Mouse (Mus musculus) embryonic facial prominence, embryonic 10.5 days (tissue): ENCODE data around the gene Gen1. TPM values are rescaled to one million over a fixed set of nuclear protein-coding genes. Genes with fewer than 3 reads are reported as not detected.

Experiments used
- DNase-seq: peaks from one replicate; pipeline ENCODE4 v3.0.0-alpha.2; 2017; ENCODE audit warnings: low spot score
- H3K27ac ChIP-seq: fragments of 300-500 bp; sonication (generic); replicated peaks from 2 replicates; pipeline ENCODE4 v1.5.1; 2016; ENCODE audit warnings: mild to moderate bottlenecking
- H3K27me3 ChIP-seq: fragments of 300-500 bp; sonication (generic); replicated peaks from 2 replicates; pipeline ENCODE4 v1.6.1; 2016; ENCODE audit warnings: low read depth, mild to moderate bottlenecking; ENCODE audit not compliant: poor library complexity, severe bottlenecking
- H3K36me3 ChIP-seq: fragments of 300-500 bp; sonication (generic); replicated peaks from 2 replicates; pipeline ENCODE4 v1.6.1; 2016; ENCODE audit warnings: mild to moderate bottlenecking, moderate library complexity
- H3K4me1 ChIP-seq: fragments of 300-500 bp; sonication (generic); 2 replicates; pipeline ENCODE4 v1.6.1; 2016
- H3K4me3 ChIP-seq: fragments of 300-500 bp; sonication (generic); 2 replicates; pipeline ENCODE4 v1.5.1; 2016; ENCODE audit warnings: mild to moderate bottlenecking, moderate library complexity
- H3K9me3 ChIP-seq: fragments of 300-500 bp; sonication (generic); 2 replicates; pipeline ENCODE4 v1.6.1; 2016; ENCODE audit warnings: mild to moderate bottlenecking
- WGBS: fragments of 180-500 bp; shearing (Covaris S2); methylation state at CpG from one replicate; pipeline ENCODE4 v1.1.7; 2016; 5-methylcytosine and 5-hydroxymethylcytosine counted together
- polyA plus RNA-seq: library from polyadenylated mRNA; unstranded; fragments of >200 nt; fragmentation: Nextera tagmentation; extraction: Ambion mirVana; gene quantifications from 2 replicates; pipeline ENCODE4 v1.2.1, GENCODE M21; 2016

Gen1 gene
- polyA plus RNA-seq, 1 experiment from 2014 or later, result 17.2 TPM

DNA sequence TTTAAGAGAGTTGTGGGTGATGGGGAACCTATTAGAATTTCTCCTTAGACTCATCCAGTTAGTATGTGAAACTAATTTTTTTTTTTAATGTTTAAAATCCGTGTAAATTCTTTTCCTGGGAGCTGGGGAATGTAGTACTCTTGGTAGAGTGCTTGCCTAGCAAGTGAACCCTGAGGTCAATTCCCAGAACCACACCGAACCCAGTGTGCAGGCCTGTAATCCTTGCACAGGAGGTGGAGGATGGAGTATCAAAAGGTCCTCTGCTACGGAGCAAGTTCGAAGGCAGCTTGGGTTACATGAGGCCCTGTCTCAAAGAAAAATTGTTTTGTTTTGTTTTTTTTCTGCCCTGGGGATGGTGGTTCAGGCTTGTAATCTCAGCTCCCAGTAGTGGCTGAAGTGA, 1.4 kb upstream of the Gen1 start:
- peaks cover 31% of the 10 kb centered on the region for H3K4me1 ChIP-seq
- peak overlapping the region; percentile 88 for H3K4me3 ChIP-seq
- H3K27ac ChIP-seq, result peak overlapping the region; percentile 97
- H3K27me3 ChIP-seq, result no peaks in the 10 kb centered on the region
- H3K9me3 ChIP-seq, result no peaks in the 10 kb centered on the region
- peaks cover 12% of the 10 kb centered on the region for H3K36me3 ChIP-seq
- DNase-seq, result peak; percentile 26
- 8% methylated on average over 4 of the region's 4 CpGs for WGBS

DNA sequence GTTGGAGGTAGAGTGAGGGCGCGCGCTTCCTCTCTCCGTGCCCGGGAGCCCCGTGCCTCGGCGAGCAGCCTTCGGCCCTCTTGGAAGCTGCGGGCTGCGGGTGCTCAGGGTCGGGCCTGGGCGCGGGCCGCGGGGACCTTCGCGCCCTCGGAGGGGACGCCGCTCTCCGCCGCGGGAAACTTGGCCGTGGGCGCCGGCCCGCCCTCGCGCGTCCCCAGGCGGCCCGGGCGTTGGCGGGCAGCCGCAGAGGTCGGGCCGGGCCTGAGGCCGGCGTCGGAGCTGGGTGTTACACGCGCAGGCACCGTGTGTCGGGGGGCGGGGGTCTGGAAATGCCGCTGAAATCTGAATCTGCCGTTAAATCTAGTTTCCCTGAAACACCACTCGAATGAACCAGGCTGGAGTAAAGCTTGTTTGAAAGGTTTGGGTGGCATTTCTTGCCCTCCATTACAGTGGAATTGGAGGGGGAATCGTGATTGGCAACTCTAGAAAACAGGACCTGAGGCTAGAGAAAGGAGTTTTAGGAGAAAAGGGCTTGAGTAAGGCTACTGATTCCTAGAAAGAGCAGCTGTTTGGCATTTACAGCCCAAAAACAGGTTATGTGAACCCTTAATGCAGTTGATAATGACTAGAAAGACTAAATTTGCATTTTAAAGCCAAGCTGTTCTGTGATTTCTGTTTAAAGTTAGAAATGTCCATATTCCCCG, 833 bp upstream of the Gen1 start:
- peak overlapping the region; percentile 97 for H3K27ac ChIP-seq
- no peaks in the 10 kb centered on the region for H3K9me3 ChIP-seq
- H3K4me1 ChIP-seq, result peaks cover 31% of the 10 kb centered on the region
- DNase-seq, result no peak
- H3K4me3 ChIP-seq, result peak overlapping the region; percentile 88
- H3K36me3 ChIP-seq, result 0 out of 2 replicates have a peak, but pooled peaks cover 6% of the 10 kb centered on the region
- under 1% methylated on average over 51 of the region's 51 CpGs for WGBS
- no peaks in the 10 kb centered on the region for H3K27me3 ChIP-seq

DNA sequence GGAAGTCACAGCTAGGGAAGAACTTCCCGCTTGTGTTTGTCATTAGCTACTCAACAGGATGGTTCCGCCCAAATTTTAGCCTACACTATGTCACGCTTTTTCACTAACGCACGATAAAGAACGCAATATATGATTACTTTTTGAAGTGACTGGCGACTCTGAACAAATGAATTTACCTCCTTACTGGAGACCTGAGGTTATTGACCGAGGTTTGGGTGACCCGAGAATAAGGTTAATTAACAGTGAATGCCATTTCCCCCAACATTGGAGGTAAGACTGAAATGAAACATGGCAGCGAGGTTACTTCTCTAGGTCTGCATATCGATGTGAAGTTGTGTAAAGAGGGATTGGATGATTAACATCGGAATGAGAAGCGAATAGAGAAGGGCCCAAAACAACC, 706 bp downstream of the Gen1 start:
- H3K36me3 ChIP-seq, result peaks cover 8% of the 10 kb centered on the region; the same call in 1 of the 2 replicates
- no peaks in the 10 kb centered on the region for H3K27me3 ChIP-seq
- no peaks in the 10 kb centered on the region for H3K9me3 ChIP-seq
- WGBS, result 6% methylated on average over 13 of the region's 13 CpGs
- H3K4me1 ChIP-seq, result peaks cover 31% of the 10 kb centered on the region
- peak overlapping the region; percentile 97 for H3K27ac ChIP-seq
- DNase-seq, result peak; percentile 13
- H3K4me3 ChIP-seq, result peak overlapping the region; percentile 88

DNA sequence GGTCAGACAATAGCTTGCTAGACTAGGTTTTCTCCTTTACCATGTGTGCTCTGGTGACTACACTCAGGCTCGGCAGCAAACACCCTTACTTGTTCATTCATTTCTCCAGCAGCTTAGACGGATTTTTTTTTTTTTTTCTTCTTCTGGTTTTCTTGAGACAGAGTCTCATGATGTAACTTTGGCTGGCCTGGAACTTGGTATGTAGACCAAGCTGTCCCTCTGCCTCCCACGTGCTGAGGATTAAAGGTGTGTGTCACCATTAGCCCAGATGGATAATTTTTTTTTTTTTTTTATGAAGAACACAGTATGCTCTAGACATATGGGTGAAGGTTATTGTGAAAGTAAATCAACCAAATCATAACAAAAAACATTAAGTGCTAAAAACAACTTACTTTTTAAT, 15.3 kb downstream of the Gen1 start:
- WGBS, result 78% methylated on average over 3 of the region's 3 CpGs
- Histone ChIP-seq H3K36me3 (peaks cover 83% of the 10 kb centered on the region), H3K4me1 (no peaks in the 10 kb centered on the region), H3K4me3 (no peak overlapping the region), H3K27ac (no peak overlapping the region), H3K9me3 (no peaks in the 10 kb centered on the region), H3K27me3 (no peaks in the 10 kb centered on the region)
- no peak for DNase-seq

DNA sequence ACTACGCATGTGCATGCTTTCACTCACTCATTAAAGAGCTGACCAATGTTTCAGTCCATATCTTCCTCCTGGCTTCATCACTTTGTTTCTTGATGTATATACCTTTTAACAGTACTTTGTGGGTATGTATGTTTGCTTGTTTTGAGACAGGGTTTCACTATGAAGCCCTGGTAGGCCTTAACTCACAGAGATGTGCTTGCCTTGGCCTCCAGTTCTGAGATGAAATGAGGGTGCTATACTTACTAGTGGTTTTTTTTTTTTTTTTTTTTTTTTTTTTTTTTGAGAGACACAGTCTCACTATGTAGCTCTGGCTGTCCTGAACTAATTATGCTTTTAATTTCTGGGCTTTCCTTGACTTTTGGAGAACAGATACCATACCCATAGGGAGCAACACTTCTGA, 18.1 kb downstream of the Gen1 start:
- Histone ChIP-seq H3K27me3 (no peaks in the 10 kb centered on the region), H3K4me3 (no peak overlapping the region), H3K9me3 (no peaks in the 10 kb centered on the region), H3K27ac (no peak overlapping the region), H3K36me3 (peaks cover 76% of the 10 kb centered on the region), H3K4me1 (no peaks in the 10 kb centered on the region)
- 96% methylated on average over 1 of the region's 1 CpGs for WGBS
- DNase-seq, result no peak

DNA sequence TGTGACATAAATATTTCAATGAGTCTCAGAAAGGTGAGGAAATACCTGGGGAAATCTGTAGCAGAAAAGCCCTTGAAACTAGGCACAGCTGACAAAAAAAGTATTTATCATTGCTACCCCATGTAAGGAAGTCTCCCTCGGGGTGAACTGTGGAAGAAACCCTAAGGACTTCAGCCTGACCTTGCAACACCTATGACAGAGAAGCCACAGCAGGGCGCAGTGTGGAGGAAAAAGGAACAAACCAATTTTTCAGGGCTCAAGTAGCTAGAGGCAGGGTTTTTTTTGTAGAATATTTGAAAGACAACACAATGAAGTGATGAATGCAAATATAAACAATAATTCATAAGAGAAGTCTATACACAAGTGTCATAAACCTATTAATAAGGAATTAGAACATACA, 29.6 kb downstream of the Gen1 start:
- Histone ChIP-seq H3K4me3 (no peak overlapping the region), H3K27ac (no peak overlapping the region)
- 75% methylated on average over 2 of the region's 2 CpGs for WGBS

DNA sequence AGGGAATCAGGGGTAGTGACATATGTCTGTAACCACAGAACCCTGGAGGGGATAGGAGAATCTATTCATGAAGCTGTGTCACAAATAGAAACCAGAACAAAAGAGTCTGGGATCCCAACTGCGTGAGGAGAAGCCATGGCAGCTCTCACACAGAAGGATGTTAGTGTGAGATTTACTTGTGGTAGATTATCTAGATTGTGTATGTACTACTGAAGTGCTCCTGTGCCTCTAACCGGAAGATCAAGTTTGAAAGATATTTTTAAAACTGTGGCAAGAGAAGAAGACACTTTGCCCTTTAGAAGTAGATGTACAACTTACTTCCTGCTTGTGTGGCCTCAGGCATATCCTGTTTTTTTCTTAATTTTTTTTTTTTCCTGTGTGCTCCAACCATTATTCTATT, 35.3 kb downstream of the Gen1 start:
- H3K4me3 ChIP-seq, result no peak overlapping the region
- no peak overlapping the region for H3K27ac ChIP-seq
- DNase-seq, result no peak
- WGBS, result 73% methylated on average over 2 of the region's 2 CpGs
- no peaks in the 10 kb centered on the region for H3K9me3 ChIP-seq
- H3K36me3 ChIP-seq, result no peaks in the 10 kb centered on the region
- H3K27me3 ChIP-seq, result no peaks in the 10 kb centered on the region
- H3K4me1 ChIP-seq, result no peaks in the 10 kb centered on the region

More for the DNA sequence above, 29.6 kb downstream of the Gen1 start:
- Histone ChIP-seq H3K27me3 (no peaks in the 10 kb centered on the region), H3K9me3 (no peaks in the 10 kb centered on the region), H3K36me3 (peaks cover 21% of the 10 kb centered on the region), H3K4me1 (no peaks in the 10 kb centered on the region)
- no peak for DNase-seq

DNA sequence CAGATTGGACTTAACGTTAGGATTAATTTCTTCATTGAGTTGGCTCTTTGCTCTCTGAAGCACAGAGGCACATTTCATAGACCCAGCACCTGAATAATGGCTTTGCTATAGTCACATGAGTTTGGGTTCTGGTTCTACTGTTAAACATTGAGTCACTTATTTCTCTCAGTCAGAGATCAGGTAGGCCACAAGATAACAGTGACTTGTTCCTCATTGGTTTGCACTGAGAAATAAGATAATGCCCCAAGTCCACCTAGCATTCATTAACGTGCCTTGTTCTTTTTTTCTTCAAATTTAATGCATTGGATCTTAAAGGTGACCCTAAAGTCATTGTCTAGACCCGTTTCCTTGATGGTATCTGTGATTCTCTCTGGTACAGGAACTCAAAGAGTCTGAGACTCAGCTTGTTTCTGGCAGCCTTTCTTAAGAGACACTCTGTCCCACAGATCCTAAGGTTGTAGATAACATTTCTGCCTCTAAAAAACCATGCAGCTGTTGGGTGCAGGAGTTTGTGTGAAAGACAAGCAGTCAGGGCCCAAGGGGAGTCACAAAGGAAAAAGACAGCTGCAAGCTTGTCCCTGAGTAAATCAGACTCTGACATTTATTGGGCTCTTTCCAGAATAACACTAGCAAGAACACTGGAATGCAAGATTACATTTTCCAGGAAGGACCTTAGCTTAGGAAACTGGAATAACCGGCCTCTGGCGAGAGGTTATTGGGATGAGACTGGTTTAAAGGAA, 38.9 kb downstream of the Gen1 start:
- WGBS, result 81% methylated on average over 5 of the region's 5 CpGs
- no peaks in the 10 kb centered on the region for H3K9me3 ChIP-seq

DNA sequence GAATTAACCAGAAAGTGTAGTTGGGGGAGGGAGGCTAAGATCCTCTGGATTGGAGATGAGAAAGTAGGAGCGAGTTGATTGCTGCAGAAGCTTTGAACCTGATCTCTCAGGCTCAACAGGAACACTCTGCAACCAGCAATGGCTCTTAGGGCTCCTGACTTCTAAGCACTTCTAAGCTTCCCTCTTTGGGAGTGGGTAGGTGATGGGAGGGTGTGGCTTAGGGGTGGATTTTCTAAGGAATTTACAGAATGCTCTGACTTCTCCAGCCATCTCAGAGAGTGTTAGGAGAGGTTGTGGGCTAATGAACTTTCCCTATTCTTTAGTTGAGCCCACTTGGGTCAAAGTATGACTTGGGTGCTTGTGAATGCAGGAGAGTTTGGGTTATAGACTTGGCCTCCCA, 39.5 kb downstream of the Gen1 start:
- no peaks in the 10 kb centered on the region for H3K9me3 ChIP-seq
- H3K4me1 ChIP-seq, result peaks cover 13% of the 10 kb centered on the region
- H3K4me3 ChIP-seq, result no peak overlapping the region
- H3K27ac ChIP-seq, result no peak overlapping the region
- DNase-seq, result no peak
- no peaks in the 10 kb centered on the region for H3K27me3 ChIP-seq
- WGBS, result 31% methylated on average over 1 of the region's 1 CpGs
- H3K36me3 ChIP-seq, result no peaks in the 10 kb centered on the region

More for the DNA sequence above, 38.9 kb downstream of the Gen1 start:
- Histone ChIP-seq H3K4me3 (no peak overlapping the region), H3K27me3 (no peaks in the 10 kb centered on the region), H3K36me3 (no peaks in the 10 kb centered on the region), H3K27ac (no peak overlapping the region), H3K4me1 (peaks cover 9% of the 10 kb centered on the region)
- DNase-seq, result no peak

DNA sequence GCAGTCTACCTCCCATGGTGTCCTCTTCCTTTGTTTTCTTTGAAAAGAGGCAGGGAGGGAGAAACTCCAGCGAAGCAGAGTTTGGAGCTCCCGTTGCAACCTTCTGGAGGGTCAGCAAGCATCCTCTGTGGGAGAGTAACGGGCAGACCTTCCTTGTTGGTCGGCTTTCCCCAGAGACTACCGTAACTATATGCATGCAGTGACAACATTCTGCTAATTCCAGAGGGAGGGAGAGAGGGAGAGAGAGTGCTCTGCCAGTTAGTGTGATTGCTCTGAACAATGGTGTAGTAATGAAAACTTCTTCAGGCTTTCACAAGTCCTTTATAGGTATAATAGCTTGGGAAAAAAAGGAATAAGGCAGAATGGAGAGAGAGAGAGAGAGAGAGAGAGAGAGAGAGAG, 40.9 kb downstream of the Gen1 start:
- Histone ChIP-seq H3K27me3 (no peaks in the 10 kb centered on the region), H3K36me3 (no peaks in the 10 kb centered on the region), H3K9me3 (no peaks in the 10 kb centered on the region), H3K27ac (no peak overlapping the region), H3K4me1 (peaks cover 13% of the 10 kb centered on the region), H3K4me3 (no peak overlapping the region)
- WGBS, result 7% methylated on average over 5 of the region's 5 CpGs
- no peak for DNase-seq

DNA sequence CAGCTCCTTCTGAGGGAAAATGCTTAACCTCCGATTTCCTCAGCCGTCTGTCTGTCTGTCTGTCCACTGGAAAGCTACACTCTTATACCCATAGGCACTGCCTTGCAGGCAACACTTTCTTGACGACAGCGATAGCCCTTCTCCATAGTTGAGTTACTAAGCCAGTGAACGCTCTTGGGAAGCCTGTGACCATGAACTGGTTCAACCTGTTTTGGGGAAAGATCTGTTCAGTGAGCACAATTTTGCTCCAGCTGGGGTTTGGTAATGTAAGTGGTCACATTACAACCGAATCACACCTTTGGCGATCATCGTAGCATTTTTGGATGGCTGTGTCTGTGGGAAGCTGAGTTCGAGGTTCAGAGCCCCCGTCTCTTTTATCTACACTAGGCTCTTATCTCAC, 42.5 kb downstream of the Gen1 start:
- Histone ChIP-seq H3K36me3 (no peaks in the 10 kb centered on the region), H3K27ac (no peak overlapping the region), H3K4me3 (no peak overlapping the region), H3K4me1 (peaks cover 13% of the 10 kb centered on the region), H3K9me3 (no peaks in the 10 kb centered on the region), H3K27me3 (no peaks in the 10 kb centered on the region)
- DNase-seq, result peak; percentile 10
- 87% methylated on average over 10 of the region's 10 CpGs for WGBS

DNA sequence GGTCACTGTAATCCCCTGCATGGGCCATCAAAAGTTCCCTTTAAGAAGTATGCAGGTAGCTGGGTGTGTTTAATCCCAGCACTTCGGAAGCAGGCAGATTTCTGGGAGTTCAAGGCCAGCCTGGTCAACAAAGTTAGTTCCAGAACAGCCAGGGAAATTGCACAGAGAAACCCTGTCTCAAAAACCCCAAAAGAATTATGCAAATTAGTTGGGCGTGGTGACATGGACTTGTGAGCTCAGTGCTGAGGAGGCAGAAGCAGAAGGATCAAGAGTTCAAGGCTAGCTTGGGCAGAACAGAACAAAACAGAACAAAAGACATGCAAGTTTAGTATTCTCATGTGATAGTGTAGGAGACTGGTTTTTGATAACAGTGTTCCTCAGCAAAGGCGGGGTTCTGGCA, 43.0 kb downstream of the Gen1 start:
- H3K9me3 ChIP-seq, result no peaks in the 10 kb centered on the region
- no peak overlapping the region for H3K27ac ChIP-seq
- DNase-seq, result no peak
- no peaks in the 10 kb centered on the region for H3K36me3 ChIP-seq
- 61% methylated on average over 3 of the region's 3 CpGs for WGBS
- H3K4me3 ChIP-seq, result no peak overlapping the region
- no peaks in the 10 kb centered on the region for H3K27me3 ChIP-seq
- H3K4me1 ChIP-seq, result peaks cover 13% of the 10 kb centered on the region
